In the genomic region with DNA sequence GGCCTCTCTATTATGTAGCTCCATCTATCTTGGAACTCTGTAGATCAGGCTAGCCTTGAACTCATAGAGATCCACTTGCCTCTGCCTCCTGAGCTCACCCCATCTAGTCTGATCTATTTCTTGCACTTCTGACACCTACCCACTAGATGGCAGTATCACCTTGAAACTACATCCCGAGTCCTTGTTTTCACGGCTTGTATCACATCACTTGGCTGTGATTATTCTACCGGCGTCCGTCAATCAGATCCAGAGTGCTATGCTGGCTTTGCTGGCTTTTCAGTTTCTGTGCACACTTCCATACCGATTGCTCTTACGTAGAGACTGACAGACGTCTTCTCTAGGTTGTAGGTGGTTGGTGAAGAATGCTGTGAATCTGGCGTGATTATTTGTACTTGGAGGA, we compare ENCODE assay signal across 8 mouse cellular contexts. TPM values are rescaled to one million over a fixed set of nuclear protein-coding genes. Genes with fewer than 3 reads are reported as not detected.
DNase-seq lines count a peak whose midpoint lies in the region; ATAC-seq and TF ChIP-seq lines count a peak whose summit lies in the region.

No protein-coding gene starts in this region.

- H3K4me3 ChIP-seq in heart, embryonic 10.5 days: no peak overlapping the region
- H3K4me3 ChIP-seq in liver, embryonic 14.5 days (ENCODE audit: insufficient read depth in 1 of 2, low read depth in 2 of 2, low read length in 2 of 2): no peak overlapping the region
- no peak overlapping the region for H3K4me3 ChIP-seq in stomach, postnatal 0 days (ENCODE audit: low read depth, low read length)

- peak; percentile 11; the same call in 1 of the 2 replicates for ATAC-seq in liver, embryonic 14.5 days (ENCODE audit: insufficient read depth)
- peak; percentile 41 for ATAC-seq in stomach, postnatal 0 days (ENCODE audit: low FRiP score, low TSS enrichment)

- no peak overlapping the region for H3K27ac ChIP-seq in heart, embryonic 10.5 days
- H3K27ac ChIP-seq in liver, embryonic 14.5 days: no peak overlapping the region
- no peak overlapping the region for H3K27ac ChIP-seq in stomach, postnatal 0 days (replicated peaks)

- peaks cover 16% of the 10 kb centered on the region; the same call in 1 of the 2 replicates for H3K36me3 ChIP-seq in heart, embryonic 10.5 days
- peaks cover 8% of the 10 kb centered on the region for H3K36me3 ChIP-seq in liver, embryonic 14.5 days (replicated peaks; ENCODE audit: control insufficient read depth, insufficient read depth, low read depth)
- no peaks in the 10 kb centered on the region for H3K36me3 ChIP-seq in stomach, postnatal 0 days (ENCODE audit: control insufficient read depth, insufficient read depth, low read length)

- no peak overlapping the region for H3K4me2 ChIP-seq in liver, embryonic 14.5 days (ENCODE audit: low read depth)
- H3K4me2 ChIP-seq in stomach, postnatal 0 days (replicated peaks; ENCODE audit: low read depth): no peak overlapping the region

- H3K9ac ChIP-seq in liver, embryonic 14.5 days (replicated peaks): no peak overlapping the region
- no peak overlapping the region for H3K9ac ChIP-seq in stomach, postnatal 0 days (ENCODE audit: low read length)

- no peaks in the 10 kb centered on the region for H3K27me3 ChIP-seq in heart, embryonic 10.5 days (ENCODE audit: insufficient read depth, poor library complexity, severe bottlenecking)
- H3K27me3 ChIP-seq in liver, embryonic 14.5 days (ENCODE audit: control insufficient read depth, insufficient read depth, low read length): no peaks in the 10 kb centered on the region
- no peaks in the 10 kb centered on the region for H3K27me3 ChIP-seq in stomach, postnatal 0 days (ENCODE audit: control insufficient read depth, insufficient read depth, low read length)

- no peaks in the 10 kb centered on the region for H3K9me3 ChIP-seq in heart, embryonic 10.5 days
- H3K9me3 ChIP-seq in liver, embryonic 14.5 days (ENCODE audit: control insufficient read depth, low read length): no peaks in the 10 kb centered on the region
- no peaks in the 10 kb centered on the region for H3K9me3 ChIP-seq in stomach, postnatal 0 days (ENCODE audit: control insufficient read depth, low read length)

- peaks cover 23% of the 10 kb centered on the region for H3K4me1 ChIP-seq in heart, embryonic 10.5 days
- peaks cover 0 to 9% of the 10 kb centered on the region in 2 experiments; a peak in 2 of 4 replicates for H3K4me1 ChIP-seq in liver, embryonic 14.5 days (replicated peaks; ENCODE audit: control insufficient read depth in 2 of 2, insufficient read depth in 2 of 2, low read length in 1 of 2)
- no peaks in the 10 kb centered on the region for H3K4me1 ChIP-seq in stomach, postnatal 0 days (replicated peaks; ENCODE audit: control insufficient read depth, insufficient read depth)

- WGBS in heart, embryonic 10.5 days: 75% methylated on average over 9 of the region's 9 CpGs
- 60% methylated on average over 9 of the region's 9 CpGs for WGBS in liver, embryonic 14.5 days (ENCODE audit: insufficient replicate concordance)
- WGBS in stomach, postnatal 0 days: 60% methylated on average over 9 of the region's 9 CpGs

- peak; percentile 24 to 27 for DNase-seq in heart, adult 9 months (ENCODE audit: low spot score in 2 of 2)
- no peak for DNase-seq in heart, embryonic 10.5 days (ENCODE audit: low spot score)
- peak; percentile 71 for DNase-seq in 3T3-L1 (ENCODE audit: low read depth, low spot score)
- DNase-seq in ES-CJ7 (ENCODE audit: low read depth, low spot score): peak; percentile 88
- DNase-seq in embryo, embryonic 10.5 days (ENCODE audit: low spot score): peak; percentile 76
- peak in 1 of 3 experiments; percentile 56 for DNase-seq in liver, embryonic 14.5 days (ENCODE audit: low read depth in 3 of 3, low spot score in 3 of 3)
- no peak for DNase-seq in stomach, postnatal 0 days (ENCODE audit: low spot score)
- no peak for DNase-seq in frontal cortex, postnatal 25 days (ENCODE audit: low spot score in 2 of 2)

- peak; percentile 83 for TF ChIP-seq CTCF in liver, embryonic 14.5 days (IDR thresholded peaks at IDR 0.05; ENCODE audit: low read depth)
- peak; percentile 90 for TF ChIP-seq CTCF in stomach, postnatal 0 days (IDR thresholded peaks at IDR 0.05; ENCODE audit: low read depth)

- TF ChIP-seq EP300 in liver, embryonic 14.5 days (IDR thresholded peaks at IDR 0.05; ENCODE audit: low read depth): no peak
- no peak for TF ChIP-seq EP300 in stomach, postnatal 0 days (optimal IDR thresholded peaks at IDR 0.05)

RNA-seq across cellular contexts. Expression of gene Mthfd1, which starts 11.8 kb away (rescaled TPM):
- 65.1 and 80.8 TPM in 2 replicates for polyA plus RNA-seq in heart, embryonic 10.5 days (2016; fragmentation: Nextera tagmentation; extraction: Ambion mirVana)
- polyA plus RNA-seq in liver, embryonic 14.5 days (2012; rRNA removed): 37.5 and 58.5 TPM in 2 replicates
- polyA plus RNA-seq in liver, embryonic 14.5 days (2014; fragmentation: Nextera tagmentation; extraction: Ambion mirVana): 83.5 and 92.8 TPM in 2 replicates
- polyA plus RNA-seq in stomach, postnatal 0 days (2015; fragmentation: Nextera tagmentation; extraction: Ambion mirVana): 28.9 and 29.6 TPM in 2 replicates

RNA-seq across cellular contexts. Expression of gene Tex21, which starts 20.3 kb away (rescaled TPM):
- polyA plus RNA-seq in heart, embryonic 10.5 days (2016; fragmentation: Nextera tagmentation; extraction: Ambion mirVana): 0.06 and 0.07 TPM in 2 replicates
- 0.04 TPM in 1 of 2 replicates, not detected in the other for polyA plus RNA-seq in liver, embryonic 14.5 days (2012; rRNA removed)
- polyA plus RNA-seq in liver, embryonic 14.5 days (2014; fragmentation: Nextera tagmentation; extraction: Ambion mirVana): 0.14 TPM in 1 of 2 replicates, not detected in the other
- polyA plus RNA-seq in stomach, postnatal 0 days (2015; fragmentation: Nextera tagmentation; extraction: Ambion mirVana): not detected in 2 replicates

RNA-seq across cellular contexts. Expression of gene Akap5, which starts 57.8 kb away (rescaled TPM):
- polyA plus RNA-seq in heart, embryonic 10.5 days (2016; fragmentation: Nextera tagmentation; extraction: Ambion mirVana): 9.5 and 12.3 TPM in 2 replicates
- polyA plus RNA-seq in liver, embryonic 14.5 days (2012; rRNA removed): 0.21 and 0.32 TPM in 2 replicates
- polyA plus RNA-seq in liver, embryonic 14.5 days (2014; fragmentation: Nextera tagmentation; extraction: Ambion mirVana): 0.14 and 0.25 TPM in 2 replicates
- 2.0 and 2.2 TPM in 2 replicates for polyA plus RNA-seq in stomach, postnatal 0 days (2015; fragmentation: Nextera tagmentation; extraction: Ambion mirVana)

Comparison
In these comparisons a context has a peak if more than half of its experiments do, and no peak if none do; other contexts are left out.
1. DNase-seq: peak in heart, adult 9 months (2 of 2), 3T3-L1 (single experiment), ES-CJ7 (single experiment) and embryo, embryonic 10.5 days (single experiment); none in heart, embryonic 10.5 days (single experiment), stomach, postnatal 0 days (single experiment) and frontal cortex, postnatal 25 days (0 of 2).